Mouse (Mus musculus): Measurements from ENCODE around the gene Phox2b. TPM values are rescaled to one million over a fixed set of nuclear protein-coding genes. Genes with fewer than 3 reads are reported as not detected.

Phox2b gene
- polyA plus RNA-seq, 1 experiment from 2014 or later: not detected

DNA sequence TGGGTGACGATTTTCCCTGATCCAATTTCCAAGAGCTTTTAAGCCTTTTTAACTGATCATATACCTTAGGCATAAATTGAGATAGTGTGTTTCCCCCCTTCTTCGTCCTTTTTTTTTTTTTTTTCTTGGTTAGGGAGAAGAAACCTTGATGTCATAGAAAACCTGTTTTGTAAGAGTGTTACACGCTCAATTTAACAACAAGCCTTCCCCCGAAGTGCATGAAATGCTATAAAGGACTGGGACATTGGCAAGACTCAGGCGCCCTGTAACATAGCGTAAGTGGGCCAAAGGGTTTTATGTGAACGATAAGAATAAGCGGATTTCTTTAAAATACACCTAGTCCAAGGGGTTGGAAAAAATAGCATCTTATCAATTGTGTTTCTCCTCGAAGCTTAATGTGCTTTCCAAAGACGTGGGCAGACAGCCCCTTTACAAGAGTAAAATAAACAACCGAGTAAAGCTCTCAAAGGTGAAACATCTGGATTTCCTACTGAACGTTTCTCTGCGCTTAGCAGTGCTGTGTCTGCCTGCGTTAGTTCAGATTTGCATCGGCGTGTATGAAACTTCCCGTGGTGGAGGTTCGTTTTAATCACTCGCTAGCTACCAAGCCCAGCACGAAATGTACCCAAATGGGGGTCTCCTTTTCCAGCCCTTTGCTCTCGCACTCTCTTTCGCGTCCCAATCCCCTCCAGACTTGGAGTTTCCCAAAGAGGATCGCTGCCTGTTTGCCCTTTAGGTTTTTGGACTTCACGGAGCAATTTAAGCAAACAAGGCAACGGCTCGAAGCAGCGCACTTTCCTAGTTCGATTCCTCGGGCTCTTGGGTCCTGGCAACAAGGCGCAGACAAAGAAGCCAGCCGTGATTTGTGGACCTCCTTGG is 531 bp upstream of the Phox2b start:
- Histone ChIP-seq H3K27ac (no peak overlapping the region), H3K9ac (no peak overlapping the region), H3K27me3 (peaks cover 96% of the 10 kb centered on the region), H3K4me2 (no peak overlapping the region), H3K4me3 (replicated peaks) (no peak overlapping the region), H3K36me3 (replicated peaks) (no peaks in the 10 kb centered on the region), H3K4me1 (peaks cover 18% of the 10 kb centered on the region), H3K9me3 (no peaks in the 10 kb centered on the region)
- no peak for ATAC-seq (ENCODE audit: low FRiP score)
- 1% methylated on average over 32 of the region's 32 CpGs for WGBS

DNA sequence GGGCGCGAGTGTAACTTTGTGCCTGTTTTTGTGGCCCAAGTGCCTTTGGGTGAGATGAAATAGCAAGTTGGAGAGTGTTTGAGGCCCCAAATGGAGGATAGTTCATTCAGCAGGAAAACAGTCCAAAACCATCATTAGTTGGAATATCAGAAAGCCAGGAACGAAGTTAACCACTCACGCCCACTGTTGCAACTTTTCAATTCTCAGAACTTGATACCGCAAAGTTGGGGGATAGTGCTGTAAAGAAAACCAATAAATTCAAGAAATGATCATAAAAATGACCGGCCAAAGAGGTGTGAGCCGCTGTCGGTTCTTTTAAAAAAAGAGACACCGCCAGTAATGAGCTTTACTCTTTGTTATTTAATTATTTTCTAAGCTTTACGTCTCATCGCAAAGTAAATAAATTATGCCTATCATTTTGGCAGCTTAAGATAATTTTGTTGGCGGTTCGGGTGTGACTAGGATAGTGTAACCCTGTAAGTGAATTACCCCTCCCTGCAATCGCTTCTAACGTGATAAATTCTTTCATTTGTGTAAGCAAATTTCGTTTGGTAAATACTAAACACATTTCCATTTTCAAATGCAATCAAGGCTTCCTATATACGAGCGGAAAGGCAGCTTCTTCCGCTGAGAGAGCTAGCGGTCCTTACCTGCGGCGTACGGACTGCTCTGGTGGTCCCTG is 909 bp downstream of the Phox2b start:
- peaks cover 92% of the 10 kb centered on the region for H3K27me3 ChIP-seq
- H3K4me2 ChIP-seq: no peak overlapping the region
- ATAC-seq (ENCODE audit: low FRiP score): no peak
- H3K4me3 ChIP-seq (replicated peaks): no peak overlapping the region
- H3K9ac ChIP-seq: no peak overlapping the region
- H3K9me3 ChIP-seq: no peaks in the 10 kb centered on the region
- peaks cover 18% of the 10 kb centered on the region for H3K4me1 ChIP-seq
- H3K27ac ChIP-seq: no peak overlapping the region
- WGBS: under 1% methylated on average over 23 of the region's 23 CpGs
- H3K36me3 ChIP-seq (replicated peaks): no peaks in the 10 kb centered on the region

DNA sequence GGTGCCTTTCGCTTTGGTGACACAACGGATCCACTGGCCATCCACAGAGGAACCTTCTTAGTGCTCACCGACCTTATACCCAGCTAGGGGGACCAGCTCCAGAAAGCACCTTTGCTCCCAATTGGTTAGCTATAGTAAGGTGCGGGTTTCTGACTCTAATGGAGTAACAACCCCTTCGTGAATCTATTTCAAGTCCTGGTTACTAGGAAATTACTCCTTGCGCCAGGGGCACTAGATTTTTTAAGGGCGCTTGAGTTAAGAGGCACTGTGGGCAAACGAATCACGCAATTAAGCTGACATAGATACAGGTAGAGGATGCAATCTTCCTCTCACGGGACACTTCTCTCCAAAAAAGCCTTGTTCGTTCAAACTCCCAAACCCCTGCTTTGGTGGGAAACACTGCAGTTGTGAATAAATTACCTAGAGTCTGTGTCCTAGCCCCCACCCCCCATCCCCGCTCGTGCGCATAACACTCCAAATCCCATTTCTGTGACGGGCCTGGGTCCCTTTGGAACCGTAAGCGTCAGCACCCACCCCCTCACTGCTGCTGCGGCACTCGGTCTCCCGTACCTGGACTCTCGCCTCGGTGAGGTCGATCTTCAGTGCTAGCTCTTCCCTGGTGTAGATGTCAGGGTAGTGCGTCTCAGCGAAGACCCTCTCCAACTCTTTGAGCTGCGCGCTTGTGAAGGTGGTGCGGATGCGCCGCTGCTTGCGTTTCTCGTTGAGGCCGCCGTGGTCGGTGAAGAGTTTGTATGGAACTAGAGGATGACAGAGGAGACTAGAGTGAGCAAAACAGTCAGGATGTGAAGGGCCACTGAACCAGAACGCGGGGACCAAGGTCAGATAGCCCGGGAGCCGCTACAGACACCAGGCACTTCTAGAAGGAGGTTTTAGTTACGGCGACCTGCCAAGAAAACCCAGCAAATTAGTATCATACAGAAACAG is 1.7 kb downstream of the Phox2b start:
- 1% methylated on average over 41 of the region's 41 CpGs for WGBS
- no peak overlapping the region for H3K27ac ChIP-seq
- H3K4me2 ChIP-seq: no peak overlapping the region
- H3K9ac ChIP-seq: no peak overlapping the region
- ATAC-seq (ENCODE audit: low FRiP score): no peak
- no peaks in the 10 kb centered on the region for H3K9me3 ChIP-seq
- peaks cover 18% of the 10 kb centered on the region for H3K4me1 ChIP-seq
- no peaks in the 10 kb centered on the region for H3K36me3 ChIP-seq (replicated peaks)
- H3K27me3 ChIP-seq: peaks cover 90% of the 10 kb centered on the region
- no peak overlapping the region for H3K4me3 ChIP-seq (replicated peaks)

DNA sequence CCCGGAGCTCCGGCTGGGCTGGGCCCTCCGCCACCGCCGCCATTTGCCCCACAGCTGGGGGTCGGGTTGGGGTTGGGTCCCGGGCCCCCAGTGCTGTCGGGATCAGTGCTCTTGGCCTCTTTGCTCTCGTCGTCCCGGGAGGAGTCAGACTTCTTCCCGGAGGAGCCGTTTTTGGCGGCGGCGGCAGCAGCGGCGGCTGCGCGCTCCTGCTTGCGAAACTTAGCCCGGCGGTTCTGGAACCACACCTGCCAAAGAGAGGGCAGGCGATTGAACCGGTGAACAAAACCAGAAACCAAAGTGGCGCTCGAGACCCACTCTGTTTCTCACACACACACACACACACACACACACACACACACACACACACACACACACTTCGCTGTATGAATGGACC is 2.7 kb downstream of the Phox2b start:
- WGBS: 0% methylated on average over 21 of the region's 28 CpGs
- H3K9me3 ChIP-seq: no peaks in the 10 kb centered on the region
- peaks cover 12% of the 10 kb centered on the region for H3K4me1 ChIP-seq
- peak overlapping the region; percentile 56 for H3K4me2 ChIP-seq
- peak overlapping the region; percentile 33 for H3K9ac ChIP-seq
- H3K27ac ChIP-seq: no peak overlapping the region
- H3K4me3 ChIP-seq (replicated peaks): peak overlapping the region; percentile 34
- H3K27me3 ChIP-seq: peaks cover 90% of the 10 kb centered on the region
- no peak for ATAC-seq (ENCODE audit: low FRiP score)
- no peaks in the 10 kb centered on the region for H3K36me3 ChIP-seq (replicated peaks)

DNA sequence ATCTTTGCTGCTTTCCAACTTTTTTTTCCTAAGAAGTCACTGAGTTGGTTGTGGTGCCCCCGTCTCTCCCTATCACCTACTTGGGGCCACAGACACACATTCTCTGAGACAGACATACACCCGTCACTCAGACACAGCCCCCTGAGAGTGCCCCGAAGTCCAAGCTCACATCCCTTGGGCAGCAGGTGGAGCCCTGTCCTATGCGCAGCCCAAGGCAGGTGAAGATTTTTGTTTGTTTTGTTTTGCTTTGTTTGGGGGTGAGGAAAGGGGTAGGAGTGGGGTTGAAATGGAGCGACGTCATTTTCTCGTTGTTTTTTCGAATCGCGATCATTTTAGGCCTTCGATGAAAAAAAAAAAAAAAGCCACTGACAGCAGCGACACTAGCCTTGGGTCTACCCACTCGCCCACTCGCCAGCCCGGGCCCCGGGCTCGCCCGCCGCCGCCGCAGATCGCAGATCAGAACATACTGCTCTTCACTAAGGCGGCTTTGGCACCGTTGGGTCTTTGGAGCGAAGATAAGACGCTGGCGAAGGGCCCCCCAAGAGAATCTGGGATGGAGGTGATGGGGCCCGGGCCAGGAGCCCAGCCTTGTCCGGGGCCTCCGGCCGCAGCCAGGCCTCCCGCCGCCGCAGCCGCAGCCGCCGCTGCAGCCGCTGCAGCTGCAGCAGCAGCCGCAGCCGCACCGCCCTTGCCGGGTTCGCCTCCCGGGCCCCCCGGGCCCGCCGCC is 3.3 kb downstream of the Phox2b start:
- Histone ChIP-seq H3K4me2 (peak overlapping the region; percentile 56), H3K27me3 (peaks cover 90% of the 10 kb centered on the region), H3K27ac (no peak overlapping the region), H3K4me1 (peaks cover 12% of the 10 kb centered on the region), H3K9me3 (no peaks in the 10 kb centered on the region), H3K36me3 (replicated peaks) (no peaks in the 10 kb centered on the region), H3K4me3 (replicated peaks) (peak overlapping the region; percentile 34), H3K9ac (peak overlapping the region; percentile 33)
- under 1% methylated on average over 47 of the region's 47 CpGs for WGBS
- 0 out of 2 replicates have a peak, but pooled peaks have one; percentile 27 for ATAC-seq (ENCODE audit: low FRiP score)

DNA sequence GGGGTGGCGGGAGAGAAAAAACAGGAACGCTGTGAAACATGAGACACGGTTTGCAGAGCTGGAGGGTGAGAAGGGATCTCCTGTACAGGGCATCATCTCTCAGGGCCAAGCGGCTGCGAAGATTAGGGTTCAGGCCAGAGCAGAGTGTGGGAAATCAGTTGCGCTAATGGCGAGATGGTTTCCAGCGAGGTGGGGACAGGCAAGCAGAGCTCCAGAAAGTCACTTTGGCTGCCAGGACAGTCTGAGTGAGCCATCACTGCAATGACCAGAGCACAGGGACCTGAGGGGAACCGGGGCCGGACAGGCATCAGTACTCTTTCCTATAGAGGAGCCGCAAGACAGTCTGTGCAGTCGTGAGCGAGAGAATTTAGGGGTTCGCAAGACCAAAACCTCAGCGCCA is 3.9 kb downstream of the Phox2b start:
- Histone ChIP-seq H3K27me3 (peaks cover 90% of the 10 kb centered on the region), H3K27ac (no peak overlapping the region), H3K4me3 (replicated peaks) (no peak overlapping the region), H3K9ac (no peak overlapping the region), H3K9me3 (no peaks in the 10 kb centered on the region), H3K4me2 (no peak overlapping the region), H3K4me1 (peaks cover 12% of the 10 kb centered on the region), H3K36me3 (replicated peaks) (no peaks in the 10 kb centered on the region)
- under 1% methylated on average over 15 of the region's 15 CpGs for WGBS
- no peak; the same call in 1 of the 2 replicates for ATAC-seq (ENCODE audit: low FRiP score)

DNA sequence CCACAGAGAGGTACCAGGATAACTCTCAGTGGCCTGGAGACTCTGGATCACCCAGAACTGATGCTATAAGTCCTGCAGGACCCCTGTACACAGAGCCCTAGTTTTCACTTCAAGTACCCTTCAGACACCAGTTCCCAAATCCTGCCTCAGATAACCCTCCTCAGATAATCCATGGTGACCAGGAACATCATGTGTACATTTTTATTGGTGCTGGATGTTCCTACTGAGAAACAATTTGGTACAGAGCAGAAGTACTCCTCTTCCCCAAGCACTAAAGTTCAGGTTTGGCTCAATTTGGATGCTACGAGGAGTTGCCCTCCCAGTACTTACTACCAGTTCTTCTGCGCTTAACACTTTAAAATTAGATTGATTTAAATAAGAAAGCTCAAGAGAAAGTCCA is 5.1 kb downstream of the Phox2b start:
- no peak overlapping the region for H3K27ac ChIP-seq
- peaks cover 82% of the 10 kb centered on the region for H3K27me3 ChIP-seq
- WGBS: 17% methylated on average over 2 of the region's 2 CpGs
- H3K4me3 ChIP-seq (replicated peaks): no peak overlapping the region
- no peaks in the 10 kb centered on the region for H3K36me3 ChIP-seq (replicated peaks)
- no peaks in the 10 kb centered on the region for H3K9me3 ChIP-seq
- no peak for ATAC-seq (ENCODE audit: low FRiP score)
- H3K4me1 ChIP-seq: peaks cover 12% of the 10 kb centered on the region
- H3K9ac ChIP-seq: no peak overlapping the region
- H3K4me2 ChIP-seq: no peak overlapping the region

DNA sequence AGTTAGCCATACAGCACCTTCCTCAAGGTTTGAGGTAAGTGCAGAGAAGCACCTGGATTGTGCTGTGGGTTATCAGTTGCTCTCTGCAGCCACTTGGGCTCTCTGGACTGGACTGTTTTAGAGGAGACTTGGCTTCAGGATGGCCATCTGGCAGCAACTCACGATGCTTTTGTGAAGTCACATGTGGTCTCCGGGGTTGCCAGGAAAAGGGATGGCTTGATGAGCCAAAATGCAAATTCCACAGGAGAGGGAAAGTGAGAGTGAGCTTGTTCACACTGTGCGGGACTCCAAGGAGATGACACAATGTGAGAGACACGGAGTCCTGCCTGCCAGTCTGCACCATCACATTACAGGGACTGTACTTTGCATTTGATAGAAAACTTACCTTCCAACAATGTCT is 7.3 kb downstream of the Phox2b start:
- Histone ChIP-seq H3K27ac (no peak overlapping the region), H3K4me2 (no peak overlapping the region), H3K9ac (no peak overlapping the region), H3K4me3 (replicated peaks) (no peak overlapping the region), H3K9me3 (no peaks in the 10 kb centered on the region), H3K36me3 (replicated peaks) (no peaks in the 10 kb centered on the region), H3K27me3 (peaks cover 70% of the 10 kb centered on the region), H3K4me1 (peaks cover 12% of the 10 kb centered on the region)
- 25% methylated on average over 4 of the region's 4 CpGs for WGBS
- no peak for ATAC-seq (ENCODE audit: low FRiP score)

DNA sequence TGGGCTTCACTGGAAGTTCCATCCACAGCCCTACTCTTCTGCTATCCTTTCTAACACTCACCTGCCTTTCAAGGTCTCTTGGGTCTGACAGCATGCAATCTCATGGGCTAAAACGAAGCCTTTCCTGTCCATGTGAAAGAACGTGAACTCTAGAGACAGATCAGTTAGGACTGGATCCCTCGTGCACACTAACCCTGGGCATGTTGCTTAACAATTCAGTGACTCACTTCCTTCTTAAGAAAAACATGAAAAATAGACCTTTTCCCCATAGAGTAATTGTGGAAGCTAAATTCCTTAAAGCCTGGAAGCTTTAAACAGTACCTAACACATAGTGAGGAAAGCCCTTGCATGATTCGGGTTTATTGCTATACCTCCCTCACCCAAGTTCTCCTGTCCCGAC is 8.2 kb downstream of the Phox2b start:
- Histone ChIP-seq H3K9me3 (no peaks in the 10 kb centered on the region), H3K4me3 (replicated peaks) (no peak overlapping the region), H3K36me3 (replicated peaks) (no peaks in the 10 kb centered on the region), H3K4me1 (peaks cover 4% of the 10 kb centered on the region), H3K9ac (no peak overlapping the region), H3K27ac (no peak overlapping the region), H3K4me2 (no peak overlapping the region), H3K27me3 (peaks cover 62% of the 10 kb centered on the region)
- ATAC-seq (ENCODE audit: low FRiP score): no peak
- WGBS: 81% methylated on average over 5 of the region's 5 CpGs

DNA sequence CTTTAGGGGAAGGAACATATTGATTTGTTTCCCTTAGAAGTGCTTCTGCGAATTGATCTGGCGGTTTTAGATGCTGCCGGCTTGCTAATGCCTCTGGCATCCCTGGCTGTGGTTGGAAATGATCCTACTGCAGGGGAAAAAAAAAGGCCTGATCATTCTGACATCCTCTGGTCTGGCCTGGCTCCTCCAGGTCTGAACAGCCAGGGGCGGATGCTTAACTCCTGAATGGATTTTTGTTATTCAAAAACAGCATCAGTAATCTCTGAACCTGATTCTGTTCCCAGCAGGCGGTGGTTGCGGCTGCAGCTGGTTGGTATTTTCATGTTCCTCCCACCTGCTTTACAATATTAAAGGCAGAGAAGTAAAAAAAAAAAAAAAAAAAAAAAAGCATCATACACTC is 16.0 kb downstream of the Phox2b start:
- Histone ChIP-seq H3K36me3 (replicated peaks) (no peaks in the 10 kb centered on the region), H3K4me2 (no peak overlapping the region), H3K27me3 (peaks cover 12% of the 10 kb centered on the region), H3K4me3 (replicated peaks) (no peak overlapping the region), H3K9me3 (no peaks in the 10 kb centered on the region), H3K9ac (no peak overlapping the region), H3K27ac (no peak overlapping the region), H3K4me1 (peaks cover 5% of the 10 kb centered on the region; the same call in 1 of the 2 replicates)
- 27% methylated on average over 6 of the region's 6 CpGs for WGBS
- no peak for ATAC-seq (ENCODE audit: low FRiP score)

DNA sequence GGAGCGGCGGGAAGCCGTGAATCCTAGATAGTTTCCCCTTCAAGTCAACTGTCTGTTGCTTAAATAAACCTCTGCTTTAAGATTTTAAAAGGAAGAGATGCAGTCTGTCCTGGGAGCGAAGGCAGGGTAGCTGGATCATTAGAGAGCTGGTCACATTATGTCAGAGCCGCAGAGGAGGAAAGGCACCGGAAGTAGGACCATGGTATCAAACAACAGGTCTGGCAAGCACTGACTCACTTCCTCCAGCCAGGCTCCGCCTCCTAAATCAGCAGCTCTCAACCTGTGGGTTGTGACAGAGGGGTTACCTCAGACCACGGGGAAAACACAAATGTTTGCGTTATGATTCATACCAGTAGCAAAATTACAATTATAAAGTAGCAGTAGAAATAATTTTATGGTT is 35.5 kb downstream of the Phox2b start:
- ATAC-seq (ENCODE audit: low FRiP score): no peak
- WGBS: 91% methylated on average over 9 of the region's 9 CpGs
- Histone ChIP-seq H3K27me3 (no peaks in the 10 kb centered on the region), H3K4me3 (replicated peaks) (no peak overlapping the region), H3K4me1 (0 out of 2 replicates have a peak, but pooled peaks cover 5% of the 10 kb centered on the region), H3K4me2 (no peak overlapping the region), H3K36me3 (replicated peaks) (no peaks in the 10 kb centered on the region), H3K9me3 (no peaks in the 10 kb centered on the region), H3K9ac (no peak overlapping the region), H3K27ac (no peak overlapping the region)
